Mouse (Mus musculus) liver, adult 2 months (tissue): Measurements from ENCODE around the gene Gcnt2. TPM values are rescaled to one million over a fixed set of nuclear protein-coding genes. Genes with fewer than 3 reads are reported as not detected.

Source experiments
- DNase-seq: peaks from one replicate; pipeline ENCODE4 v3.0.0-alpha.2; 2011; ENCODE audit warnings: low read depth, low spot score; ENCODE audit errors: extremely low read depth
- H3K27ac ChIP-seq: fragments of 200-500 bp; replicated peaks from 2 replicates; pipeline ENCODE4 v1.5.1; 2012; ENCODE audit warnings: low read depth, mild to moderate bottlenecking, control low read depth, inconsistent platforms, low read length; ENCODE audit not compliant: insufficient read depth
- H3K27me3 ChIP-seq: fragments of 200-500 bp; 2 replicates; pipeline ENCODE4 v1.6.1; 2012; ENCODE audit warnings: mild to moderate bottlenecking, moderate library complexity, low read length, inconsistent platforms; ENCODE audit not compliant: control insufficient read depth, insufficient read depth
- H3K36me3 ChIP-seq: fragments of 200-500 bp; 2 replicates; pipeline ENCODE4 v1.6.1; 2012; ENCODE audit warnings: low read length, inconsistent platforms; ENCODE audit not compliant: control insufficient read depth, insufficient read depth
- H3K4me1 ChIP-seq: fragments of 200-500 bp; 2 replicates; pipeline ENCODE4 v1.6.1; 2011; ENCODE audit warnings: low read length; ENCODE audit not compliant: control insufficient read depth, insufficient read depth
- H3K4me3 ChIP-seq: fragments of 200-500 bp; 2 replicates; pipeline ENCODE4 v1.5.1; 2011; ENCODE audit warnings: low read depth, mild to moderate bottlenecking, control low read depth, low read length, moderate library complexity; ENCODE audit not compliant: insufficient read depth
- H3K79me2 ChIP-seq: fragments of 200-500 bp; 2 replicates; pipeline ENCODE4 v1.6.1; 2012; ENCODE audit warnings: inconsistent platforms, mild to moderate bottlenecking, low read length, moderate library complexity; ENCODE audit not compliant: control insufficient read depth, insufficient read depth
- H3K9ac ChIP-seq: fragments of 200-500 bp; 2 replicates; pipeline ENCODE4 v1.6.1; 2012; ENCODE audit warnings: low read depth, mild to moderate bottlenecking, control low read depth, inconsistent platforms, low read length
- CTCF ChIP-seq: fragments of 200-500 bp; IDR thresholded peaks from 2 replicates; pipeline ENCODE4 v1.5.1; 2011; ENCODE audit warnings: low read depth, low read length, control low read depth
- POLR2A ChIP-seq: fragments of 200-500 bp; IDR thresholded peaks from 2 replicates; pipeline ENCODE4 v1.6.1; 2011; ENCODE audit warnings: low read length, control low read depth; ENCODE audit not compliant: insufficient read depth; ENCODE audit errors: extremely low read depth
- WGBS: fragments of 180-500 bp; shearing (Covaris S2); methylation state at CpG from one replicate; pipeline ENCODE4 v1.1.7; 2018; 5-methylcytosine and 5-hydroxymethylcytosine counted together
- polyA plus RNA-seq: library from polyadenylated mRNA; depleted of rRNA; stranded (reverse); fragments of >200 nt; gene quantifications from 2 replicates; pipeline ENCODE4 v1.2.3, GENCODE M21; 2012
- total RNA-seq: library from RNA; depleted of rRNA; stranded (reverse); fragments of >200 nt; gene quantifications from 2 replicates; pipeline ENCODE4 v1.2.3, GENCODE M21; 2014

The Gcnt2 gene
- total and polyA plus RNA-seq, 2 experiments: 2.8 to 14.7 TPM

GRCm38 (mm10) chr13:40916321-40917160 is 57.0 kb downstream of the Gcnt2 start:
- WGBS: 27% methylated on average over 21 of the region's 21 CpGs
- Histone ChIP-seq H3K27ac (peak overlapping the region; percentile 62), H3K4me1 (peaks cover 35% of the 10 kb centered on the region), H3K79me2 (peaks cover 26% of the 10 kb centered on the region; the same call in 1 of the 2 replicates), H3K36me3 (no peaks in the 10 kb centered on the region), H3K4me3 (no peak overlapping the region), H3K27me3 (no peaks in the 10 kb centered on the region), H3K9ac (no peak overlapping the region; the same call in 1 of the 2 replicates)
- peak; percentile 86 for DNase-seq
- no peak for TF ChIP-seq POLR2A
- no peak for TF ChIP-seq CTCF

- no peaks in the 10 kb centered on the region for H3K27me3 ChIP-seq
- 13% methylated on average over 38 of the region's 38 CpGs for WGBS
- peak; percentile 40 for DNase-seq
- peaks cover 26% of the 10 kb centered on the region; the same call in 1 of the 2 replicates for H3K79me2 ChIP-seq
- H3K36me3 ChIP-seq: no peaks in the 10 kb centered on the region
- peaks cover 33% of the 10 kb centered on the region for H3K4me1 ChIP-seq
- H3K27ac ChIP-seq: peak overlapping the region; percentile 62
- TF ChIP-seq CTCF (no peak), POLR2A (no peak)
- peak overlapping the region; percentile 75 for H3K9ac ChIP-seq
- H3K4me3 ChIP-seq: peak overlapping the region; percentile 65
Measured at GRCm38 (mm10) chr13:40917161-40918091, 57.9 kb downstream of the Gcnt2 start.

DNA sequence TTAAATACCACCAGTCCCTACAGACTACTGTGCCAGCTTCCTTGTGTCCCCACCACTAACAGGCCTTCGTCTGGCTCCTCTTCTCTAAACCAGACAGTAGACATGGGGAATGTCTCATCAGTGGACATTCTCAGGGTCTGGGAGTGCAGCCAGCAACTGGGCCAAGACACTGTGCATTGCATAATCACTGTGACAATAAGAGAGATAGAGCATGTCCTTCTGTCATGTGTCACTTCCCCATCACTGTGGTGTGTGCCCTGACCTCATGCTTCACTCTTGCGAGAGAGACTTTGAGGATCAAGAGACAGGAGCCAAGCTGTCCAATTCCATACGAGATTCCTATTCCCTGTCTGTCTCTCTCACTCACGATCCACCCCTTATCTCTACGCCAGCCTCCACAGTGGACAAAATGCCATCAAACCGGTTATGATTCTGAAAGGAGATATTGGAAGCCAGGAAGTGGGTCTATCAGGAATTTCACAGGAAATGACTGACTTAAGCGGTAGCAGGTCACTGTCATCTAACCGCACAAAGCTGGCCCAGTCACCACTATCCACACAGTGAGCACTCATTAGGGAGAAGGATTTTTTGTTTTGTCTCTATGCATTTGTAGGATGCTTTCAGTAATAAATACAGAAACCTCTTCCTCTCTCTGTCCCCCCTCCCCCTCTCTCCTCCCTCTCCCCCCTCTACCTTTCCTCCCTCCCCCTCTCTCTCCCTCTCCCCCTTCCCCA is 61.9 kb downstream of the Gcnt2 start:
- H3K79me2 ChIP-seq: peaks cover 24% of the 10 kb centered on the region; the same call in 1 of the 2 replicates
- H3K27ac ChIP-seq: no peak overlapping the region
- peak; percentile 82 for DNase-seq
- H3K4me1 ChIP-seq: peaks cover 19% of the 10 kb centered on the region
- no peaks in the 10 kb centered on the region for H3K27me3 ChIP-seq
- 37% methylated on average over 8 of the region's 8 CpGs for WGBS
- H3K36me3 ChIP-seq: no peaks in the 10 kb centered on the region
- TF ChIP-seq CTCF (no peak), POLR2A (no peak)
- H3K9ac ChIP-seq: no peak overlapping the region
- H3K4me3 ChIP-seq: no peak overlapping the region

DNA sequence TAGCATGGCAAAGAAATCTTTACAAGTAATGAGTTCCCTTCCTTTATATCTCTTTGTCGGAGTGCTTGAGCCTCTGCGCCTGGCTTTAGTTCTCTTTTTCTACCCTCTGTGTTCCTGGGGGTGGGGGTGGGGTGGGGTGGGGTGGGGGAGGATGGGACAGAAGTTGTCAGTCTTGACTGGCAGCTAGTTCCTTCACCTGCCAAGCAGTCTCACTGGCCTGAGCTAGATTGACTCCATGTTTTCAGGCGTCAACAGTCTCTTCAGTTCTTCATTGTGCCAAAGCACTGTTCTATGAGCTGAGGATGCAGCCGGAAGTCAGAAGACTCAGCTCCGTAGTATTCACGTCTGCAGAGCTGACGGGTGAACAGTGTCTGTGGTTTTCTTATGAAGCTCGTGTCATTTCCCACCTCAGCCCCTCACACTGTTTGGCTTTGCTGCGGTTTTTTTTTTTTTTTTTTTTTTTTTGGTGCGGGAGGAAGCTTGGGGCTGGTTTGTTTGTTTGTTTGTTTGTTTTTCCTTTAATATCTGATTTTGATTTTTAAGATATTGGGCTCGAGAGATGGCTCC is 62.8 kb downstream of the Gcnt2 start:
- Histone ChIP-seq H3K36me3 (no peaks in the 10 kb centered on the region), H3K4me3 (no peak overlapping the region), H3K4me1 (peaks cover 16% of the 10 kb centered on the region), H3K27me3 (no peaks in the 10 kb centered on the region), H3K27ac (no peak overlapping the region), H3K9ac (no peak overlapping the region), H3K79me2 (peaks cover 19% of the 10 kb centered on the region; the same call in 1 of the 2 replicates)
- 87% methylated on average over 11 of the region's 11 CpGs for WGBS
- no peak for DNase-seq
- TF ChIP-seq POLR2A: no peak
- TF ChIP-seq CTCF: no peak

DNA sequence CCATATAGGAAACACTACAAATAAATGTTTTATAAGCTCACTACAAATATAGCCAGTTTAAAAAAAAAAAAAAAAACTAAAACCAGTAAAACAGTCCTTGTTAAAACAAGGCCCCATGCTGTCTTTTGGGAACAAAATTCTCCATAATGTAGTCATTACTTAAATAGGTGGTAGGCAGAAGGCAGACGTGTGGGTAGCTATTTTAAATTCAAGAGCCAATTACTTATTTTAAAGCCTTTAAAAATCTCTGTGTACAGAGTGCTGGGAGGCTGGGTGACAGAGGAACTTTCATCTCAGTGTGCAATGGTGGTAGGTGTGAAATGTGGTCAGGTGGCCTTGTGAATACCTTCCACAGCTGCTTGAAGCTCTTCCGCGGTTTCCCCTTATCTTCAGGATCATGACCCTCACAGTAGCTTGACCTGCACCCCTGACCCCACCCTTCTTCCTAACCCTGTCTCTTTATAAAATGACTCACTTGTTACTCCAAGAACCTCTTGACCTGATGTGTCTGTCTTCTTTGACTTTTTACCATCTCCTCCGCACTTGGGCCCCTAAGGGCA is 64.3 kb downstream of the Gcnt2 start:
- no peak overlapping the region for H3K27ac ChIP-seq
- TF ChIP-seq POLR2A (no peak), CTCF (no peak)
- H3K27me3 ChIP-seq: no peaks in the 10 kb centered on the region
- H3K36me3 ChIP-seq: no peaks in the 10 kb centered on the region
- H3K9ac ChIP-seq: no peak overlapping the region
- DNase-seq: no peak
- peaks cover 8% of the 10 kb centered on the region; the same call in 1 of the 2 replicates for H3K79me2 ChIP-seq
- WGBS: 90% methylated on average over 4 of the region's 4 CpGs
- peaks cover 11% of the 10 kb centered on the region for H3K4me1 ChIP-seq
- no peak overlapping the region for H3K4me3 ChIP-seq
